Mouse (Mus musculus): ENCODE data around the gene Dnajb14. TPM values are rescaled to one million over a fixed set of nuclear protein-coding genes. Genes with fewer than 3 reads are reported as not detected.

Gene Dnajb14
- polyA plus RNA-seq (2012; rRNA removed) = 3.7 and 6.1 TPM in 2 replicates

DNA sequence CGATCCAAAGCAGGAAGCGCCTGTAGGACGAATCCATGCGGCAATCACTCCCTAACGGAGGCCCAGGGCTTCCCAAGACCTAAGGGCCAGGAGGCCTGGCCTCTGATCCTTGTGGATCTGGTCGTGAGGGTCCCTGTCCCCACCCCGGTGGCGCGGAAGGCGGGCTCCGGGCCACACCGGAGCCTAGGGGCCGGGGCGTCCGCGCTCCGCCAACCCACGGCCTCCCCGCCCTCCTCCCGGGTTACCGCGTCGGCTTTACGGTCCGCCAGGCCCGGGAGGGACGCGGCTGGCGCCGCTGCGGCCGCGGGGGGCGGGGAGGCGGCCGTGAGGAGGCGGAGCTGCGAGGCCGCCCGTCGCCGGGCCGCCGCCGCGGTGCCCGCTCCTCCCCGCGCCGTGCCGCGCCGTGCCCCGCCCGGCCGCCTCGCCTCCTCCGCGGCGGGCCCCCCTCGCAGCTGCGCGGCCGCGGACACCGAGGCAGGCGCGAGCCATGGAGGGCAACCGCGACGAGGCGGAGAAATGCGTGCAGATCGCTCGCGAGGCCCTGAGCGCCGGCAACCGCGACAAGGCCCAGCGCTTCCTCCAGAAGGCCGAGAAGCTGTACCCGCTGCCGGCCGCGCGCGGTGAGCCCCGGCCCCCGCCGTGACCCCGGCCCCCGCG, at the start of gene Dnajb14:
Gene Dnajb14, plus strand, starts transcription at position 239 of the 657 bp plus-strand sequence.
- Histone ChIP-seq H3K4me1 (ENCODE audit: control insufficient read depth, insufficient read depth, low read length) (peaks cover 4% of the 10 kb centered on the region; the same call in 1 of the 2 replicates), H3K4me3 (replicated peaks; ENCODE audit: extremely low read depth, low read depth, low read length) (peak within 1 kb of the TSS; percentile 93)
- DNase-seq = peak; percentile 69
- under 1% methylated on average over 78 of the region's 94 CpGs for WGBS
- TF ChIP-seq POLR2A (IDR thresholded peaks at IDR 0.05; ENCODE audit: borderline replicate concordance, extremely low read depth, low read depth, low read length) = peak; percentile 29; the same call in 1 of the 2 replicates
- TF ChIP-seq CTCF (IDR thresholded peaks at IDR 0.05; ENCODE audit: insufficient read depth, low read length) = no peak

DNA sequence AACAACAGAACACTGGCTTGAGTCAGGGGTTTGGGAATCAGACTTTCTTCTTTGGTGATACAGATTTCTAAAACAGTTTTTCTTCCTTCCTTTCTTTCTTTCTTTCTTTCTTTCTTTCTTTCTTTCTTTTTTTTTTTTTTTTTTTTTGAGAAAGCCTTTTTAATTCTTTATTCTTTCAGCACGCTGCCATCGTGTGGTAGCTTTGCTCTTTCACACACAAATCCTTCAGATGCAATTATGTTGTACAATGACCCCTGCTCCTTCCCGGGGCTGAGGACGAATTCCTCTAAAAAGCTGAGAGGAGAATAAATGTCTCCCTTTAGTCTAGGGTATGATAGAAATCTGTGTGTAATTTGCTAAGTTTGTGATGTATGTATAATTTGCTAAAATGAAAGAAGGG, 48.8 kb upstream of the Dnajb14 start:
- TF ChIP-seq CTCF (IDR thresholded peaks at IDR 0.05; ENCODE audit: insufficient read depth, low read length) (no peak), POLR2A (IDR thresholded peaks at IDR 0.05; ENCODE audit: borderline replicate concordance, extremely low read depth, low read depth, low read length) (no peak)
- no peak for DNase-seq
- H3K4me1 ChIP-seq (ENCODE audit: control insufficient read depth, insufficient read depth, low read length) = no peaks in the 10 kb centered on the region
- 35% methylated on average over 4 of the region's 4 CpGs for WGBS
- H3K4me3 ChIP-seq (replicated peaks; ENCODE audit: extremely low read depth, low read depth, low read length) = no peak overlapping the region

- 61% methylated on average over 6 of the region's 6 CpGs for WGBS
- DNase-seq = no peak
- Histone ChIP-seq H3K4me1 (ENCODE audit: control insufficient read depth, insufficient read depth, low read length) (no peaks in the 10 kb centered on the region), H3K4me3 (replicated peaks; ENCODE audit: extremely low read depth, low read depth, low read length) (no peak overlapping the region)
- no peak for TF ChIP-seq CTCF (IDR thresholded peaks at IDR 0.05; ENCODE audit: insufficient read depth, low read length)
- no peak for TF ChIP-seq POLR2A (IDR thresholded peaks at IDR 0.05; ENCODE audit: borderline replicate concordance, extremely low read depth, low read depth, low read length)
Measured at GRCm38 (mm10) chr3:137820688-137821467, 46.6 kb upstream of the Dnajb14 start.

GRCm38 (mm10) chr3:137823317-137823716, 44.2 kb upstream of the Dnajb14 start:
- no peak for TF ChIP-seq POLR2A (IDR thresholded peaks at IDR 0.05; ENCODE audit: borderline replicate concordance, extremely low read depth, low read depth, low read length)
- TF ChIP-seq CTCF (IDR thresholded peaks at IDR 0.05; ENCODE audit: insufficient read depth, low read length) = no peak
- no peak for DNase-seq
- 90% methylated on average over 3 of the region's 3 CpGs for WGBS
- no peak overlapping the region for H3K4me3 ChIP-seq (replicated peaks; ENCODE audit: extremely low read depth, low read depth, low read length)
- H3K4me1 ChIP-seq (ENCODE audit: control insufficient read depth, insufficient read depth, low read length) = no peaks in the 10 kb centered on the region

DNA sequence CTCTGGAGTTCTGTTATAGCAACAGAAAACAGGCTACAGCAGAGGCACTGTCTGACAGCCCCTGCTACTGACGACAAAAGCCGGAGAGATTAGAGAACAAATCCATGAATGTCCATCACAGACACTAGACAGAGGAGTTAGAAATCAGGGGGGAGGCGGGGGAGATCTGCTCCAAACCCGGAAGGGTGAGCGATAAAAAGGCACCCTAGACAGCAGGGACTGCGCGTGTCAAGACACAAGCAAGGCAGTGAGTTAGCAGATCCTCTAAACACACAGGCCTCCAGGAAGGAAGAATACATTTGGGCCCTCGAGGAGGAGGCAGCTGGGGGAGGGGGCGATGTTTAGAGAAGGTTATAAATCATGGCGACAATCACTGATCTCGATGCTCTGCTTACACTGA, 39.8 kb upstream of the Dnajb14 start:
- 26% methylated on average over 11 of the region's 11 CpGs for WGBS
- Histone ChIP-seq H3K4me1 (ENCODE audit: control insufficient read depth, insufficient read depth, low read length) (no peaks in the 10 kb centered on the region), H3K4me3 (replicated peaks; ENCODE audit: extremely low read depth, low read depth, low read length) (no peak overlapping the region)
- TF ChIP-seq POLR2A (IDR thresholded peaks at IDR 0.05; ENCODE audit: borderline replicate concordance, extremely low read depth, low read depth, low read length) = no peak
- no peak for TF ChIP-seq CTCF (IDR thresholded peaks at IDR 0.05; ENCODE audit: insufficient read depth, low read length)
- DNase-seq = no peak

DNA sequence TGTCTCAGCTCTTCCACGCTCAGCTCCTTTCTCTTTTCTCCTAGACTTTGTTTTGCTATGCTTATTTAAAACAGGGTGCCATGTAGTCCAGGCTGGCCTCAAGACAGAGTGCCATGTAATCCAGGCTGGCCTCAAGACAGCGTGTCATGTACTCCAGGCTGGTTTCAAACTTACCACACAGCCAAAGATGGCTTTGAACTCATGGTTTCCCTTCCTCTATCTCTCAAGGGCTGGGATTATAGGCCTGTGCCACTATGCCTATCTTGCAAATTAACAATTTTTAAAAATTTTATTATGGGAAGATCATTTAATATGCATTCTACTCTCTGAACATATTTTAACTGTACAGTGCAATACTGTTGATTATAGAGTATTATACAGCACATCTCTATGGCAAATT, 36.3 kb upstream of the Dnajb14 start:
- H3K4me3 ChIP-seq (replicated peaks; ENCODE audit: extremely low read depth, low read depth, low read length) = no peak overlapping the region
- WGBS = 89% methylated on average over 2 of the region's 2 CpGs
- no peaks in the 10 kb centered on the region; the same call in 1 of the 2 replicates for H3K4me1 ChIP-seq (ENCODE audit: control insufficient read depth, insufficient read depth, low read length)
- TF ChIP-seq POLR2A (IDR thresholded peaks at IDR 0.05; ENCODE audit: borderline replicate concordance, extremely low read depth, low read depth, low read length) = no peak
- TF ChIP-seq CTCF (IDR thresholded peaks at IDR 0.05; ENCODE audit: insufficient read depth, low read length) = no peak
- DNase-seq = no peak

DNA sequence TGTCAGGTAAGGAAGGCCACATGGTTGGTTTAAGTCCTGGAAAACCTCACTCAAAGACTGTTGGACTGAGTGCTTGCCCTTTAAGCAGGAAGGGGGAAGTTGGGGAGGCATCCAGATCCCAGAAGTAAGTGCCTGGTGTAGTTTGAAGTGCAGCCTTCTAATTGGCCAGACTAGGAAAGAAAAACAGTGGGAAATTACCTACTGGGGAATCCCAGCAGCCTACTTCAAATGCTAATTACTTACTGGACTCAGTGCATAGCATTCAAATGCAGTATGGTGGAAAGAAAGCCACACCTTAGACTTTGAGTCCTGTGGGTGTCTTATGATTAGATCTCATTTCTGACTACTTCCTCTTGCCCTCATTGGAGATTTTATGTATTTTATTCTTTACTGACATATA, 34.3 kb upstream of the Dnajb14 start:
- no peak overlapping the region for H3K4me3 ChIP-seq (replicated peaks; ENCODE audit: extremely low read depth, low read depth, low read length)
- TF ChIP-seq CTCF (IDR thresholded peaks at IDR 0.05; ENCODE audit: insufficient read depth, low read length) (no peak), POLR2A (IDR thresholded peaks at IDR 0.05; ENCODE audit: borderline replicate concordance, extremely low read depth, low read depth, low read length) (no peak)
- H3K4me1 ChIP-seq (ENCODE audit: control insufficient read depth, insufficient read depth, low read length) = no peaks in the 10 kb centered on the region; the same call in 1 of the 2 replicates
- DNase-seq = no peak

GRCm38 (mm10) chr3:137833698-137834097, 33.8 kb upstream of the Dnajb14 start:
- DNase-seq = no peak
- no peak for TF ChIP-seq CTCF (IDR thresholded peaks at IDR 0.05; ENCODE audit: insufficient read depth, low read length)
- TF ChIP-seq POLR2A (IDR thresholded peaks at IDR 0.05; ENCODE audit: borderline replicate concordance, extremely low read depth, low read depth, low read length) = no peak
- Histone ChIP-seq H3K4me1 (ENCODE audit: control insufficient read depth, insufficient read depth, low read length) (no peaks in the 10 kb centered on the region; the same call in 1 of the 2 replicates), H3K4me3 (replicated peaks; ENCODE audit: extremely low read depth, low read depth, low read length) (no peak overlapping the region)
- WGBS = 51% methylated on average over 4 of the region's 4 CpGs

- TF ChIP-seq CTCF (IDR thresholded peaks at IDR 0.05; ENCODE audit: insufficient read depth, low read length) = no peak
- TF ChIP-seq POLR2A (IDR thresholded peaks at IDR 0.05; ENCODE audit: borderline replicate concordance, extremely low read depth, low read depth, low read length) = no peak
- no peak for DNase-seq
- 95% methylated on average over 1 of the region's 1 CpGs for WGBS
- H3K4me1 ChIP-seq (ENCODE audit: control insufficient read depth, insufficient read depth, low read length) = no peaks in the 10 kb centered on the region; the same call in 1 of the 2 replicates
- no peak overlapping the region for H3K4me3 ChIP-seq (replicated peaks; ENCODE audit: extremely low read depth, low read depth, low read length)
Measured at GRCm38 (mm10) chr3:137836543-137836942, 30.9 kb upstream of the Dnajb14 start.
